Mouse (Mus musculus) embryonic fibroblast, embryonic 13.5 days (primary cell): Measurements from ENCODE around the gene Adamts17.

Experiments used
- CTCF ChIP-seq: IDR thresholded peaks from 2 replicates; pipeline ENCODE4 v1.5.1; 2011; ENCODE audit warnings: mild to moderate bottlenecking, control low read depth, low read length, moderate library complexity, borderline replicate concordance; ENCODE audit not compliant: insufficient read depth
- POLR2A ChIP-seq: IDR thresholded peaks from 2 replicates; pipeline ENCODE4 v1.6.1; 2011; ENCODE audit warnings: low read depth, mild to moderate bottlenecking, control low read depth, low read length, moderate library complexity

GRCm38 (mm10) chr7:66933251-66933650, 93.7 kb downstream of the Adamts17 start:
- TF ChIP-seq POLR2A, result no peak
- no peak for TF ChIP-seq CTCF
